Mouse (Mus musculus) embryonic fibroblast, embryonic 13.5 days (primary cell): ENCODE measurements around the gene Rnf212. TPM values are rescaled to one million over a fixed set of nuclear protein-coding genes. Genes with fewer than 3 reads are reported as not detected.

ENCODE experiments used
- H3K27ac ChIP-seq: 2 replicates; pipeline ENCODE4 v1.5.1; 2012; ENCODE audit warnings: low read length, control low read depth, inconsistent platforms; ENCODE audit not compliant: insufficient read depth
- H3K4me1 ChIP-seq: 2 replicates; pipeline ENCODE4 v1.6.1; 2011; ENCODE audit warnings: low read length; ENCODE audit not compliant: control insufficient read depth, insufficient read depth
- H3K4me3 ChIP-seq: 2 replicates; pipeline ENCODE4 v1.5.1; 2011; ENCODE audit warnings: mild to moderate bottlenecking, control low read depth, low read length; ENCODE audit not compliant: insufficient read depth
- CTCF ChIP-seq: IDR thresholded peaks from 2 replicates; pipeline ENCODE4 v1.5.1; 2011; ENCODE audit warnings: mild to moderate bottlenecking, control low read depth, low read length, moderate library complexity, borderline replicate concordance; ENCODE audit not compliant: insufficient read depth
- POLR2A ChIP-seq: IDR thresholded peaks from 2 replicates; pipeline ENCODE4 v1.6.1; 2011; ENCODE audit warnings: low read depth, mild to moderate bottlenecking, control low read depth, low read length, moderate library complexity
- polyA plus RNA-seq: library from polyadenylated mRNA; stranded (reverse); fragments of >200 nt; gene quantifications from 2 replicates; pipeline ENCODE4 v1.2.4, GENCODE M21; 2011; ENCODE audit warnings: low read depth; ENCODE audit not compliant: missing spikeins, insufficient read length

Rnf212 gene
- polyA plus RNA-seq, 1 experiment = not detected

- H3K4me1 ChIP-seq = no peaks in the 10 kb centered on the region
- H3K4me3 ChIP-seq = no peak overlapping the region
- no peak overlapping the region for H3K27ac ChIP-seq
- TF ChIP-seq POLR2A (no peak), CTCF (no peak)
Measured at GRCm38 (mm10) chr5:108713691-108714090, 61.1 kb downstream of the Rnf212 start.

- H3K4me1 ChIP-seq = no peaks in the 10 kb centered on the region
- no peak overlapping the region for H3K27ac ChIP-seq
- H3K4me3 ChIP-seq = no peak overlapping the region
- TF ChIP-seq CTCF (no peak), POLR2A (no peak)
Measured at GRCm38 (mm10) chr5:108713096-108713495, 61.7 kb downstream of the Rnf212 start.

- H3K4me3 ChIP-seq = no peak overlapping the region
- H3K4me1 ChIP-seq = no peaks in the 10 kb centered on the region
- H3K27ac ChIP-seq = no peak overlapping the region
- no peak for TF ChIP-seq CTCF
- no peak for TF ChIP-seq POLR2A
Measured at GRCm38 (mm10) chr5:108711968-108712367, 62.8 kb downstream of the Rnf212 start.

- TF ChIP-seq POLR2A = no peak
- no peak for TF ChIP-seq CTCF
- Histone ChIP-seq H3K27ac (no peak overlapping the region), H3K4me1 (no peaks in the 10 kb centered on the region), H3K4me3 (no peak overlapping the region)
Measured at GRCm38 (mm10) chr5:108708981-108709731, 65.6 kb downstream of the Rnf212 start.

GRCm38 (mm10) chr5:108708419-108708818, 66.4 kb downstream of the Rnf212 start:
- no peak overlapping the region for H3K27ac ChIP-seq
- TF ChIP-seq POLR2A = no peak
- H3K4me3 ChIP-seq = no peak overlapping the region
- H3K4me1 ChIP-seq = no peaks in the 10 kb centered on the region

- Histone ChIP-seq H3K27ac (no peak overlapping the region), H3K4me3 (no peak overlapping the region), H3K4me1 (no peaks in the 10 kb centered on the region)
- TF ChIP-seq CTCF (no peak), POLR2A (no peak)
Measured at GRCm38 (mm10) chr5:108707758-108708157, 67.0 kb downstream of the Rnf212 start.

- Histone ChIP-seq H3K4me3 (no peak overlapping the region), H3K4me1 (no peaks in the 10 kb centered on the region), H3K27ac (no peak overlapping the region)
- TF ChIP-seq CTCF = no peak
- no peak for TF ChIP-seq POLR2A
Measured at GRCm38 (mm10) chr5:108703754-108704626, 70.8 kb downstream of the Rnf212 start.

GRCm38 (mm10) chr5:108701341-108702021, 73.3 kb downstream of the Rnf212 start:
- TF ChIP-seq POLR2A (no peak), CTCF (no peak)

GRCm38 (mm10) chr5:108700346-108700745, 74.4 kb downstream of the Rnf212 start:
- Histone ChIP-seq H3K27ac (no peak overlapping the region), H3K4me3 (no peak overlapping the region), H3K4me1 (no peaks in the 10 kb centered on the region)
- TF ChIP-seq POLR2A (no peak), CTCF (no peak)

More at GRCm38 (mm10) chr5:108701341-108702021, 73.3 kb downstream of the Rnf212 start:
- no peak overlapping the region for H3K4me3 ChIP-seq
- H3K27ac ChIP-seq = no peak overlapping the region
- no peaks in the 10 kb centered on the region for H3K4me1 ChIP-seq
